10 mouse cellular contexts compared by ENCODE assay signal in genomic region chr3:101405495-101405894, GRCm38 (mm10). TPM values are rescaled to one million over a fixed set of nuclear protein-coding genes. Genes with fewer than 3 reads are reported as not detected.
DNase-seq lines count a peak whose midpoint lies in the region; ATAC-seq and TF ChIP-seq lines count a peak whose summit lies in the region.
"Had no signal": no experiment of that assay in that cellular context is flagged by ENCODE, and none has a peak within 500 bp of the region (broad histone marks: within the 10 kb centered on the region; RNA-seq: fewer than 3 reads in every experiment).

No protein-coding gene starts in this region.

- ATAC-seq in kidney, embryonic 15.5 days (replicated peaks; ENCODE audit: low FRiP score), result 0 out of 2 replicates have a peak, but pooled peaks have one; percentile 23
- no peak for ATAC-seq in kidney, embryonic 16.5 days (ENCODE audit: low FRiP score, low TSS enrichment)
- peak; percentile 69 for ATAC-seq in forebrain, embryonic 16.5 days
- peak; percentile 39 for ATAC-seq in intestine, embryonic 16.5 days
- ATAC-seq in lung, embryonic 14.5 days (ENCODE audit: insufficient read depth), result peak; percentile 66

- no peak overlapping the region for H3K4me2 ChIP-seq in kidney, embryonic 15.5 days
- no peak overlapping the region for H3K4me2 ChIP-seq in kidney, embryonic 16.5 days (replicated peaks; ENCODE audit: low read depth, low read length)
- H3K4me2 ChIP-seq in forebrain, embryonic 16.5 days (ENCODE audit: low read length), result peak overlapping the region; percentile 17; the same call in 1 of the 2 replicates
- H3K4me2 ChIP-seq in intestine, embryonic 16.5 days (ENCODE audit: low read depth, low read length), result no peak overlapping the region
- peak overlapping the region; percentile 30; the same call in 1 of the 2 replicates for H3K4me2 ChIP-seq in lung, embryonic 14.5 days
- H3K4me2 ChIP-seq: embryonic facial prominence, embryonic 13.5 days had no signal

- H3K4me1 ChIP-seq in kidney, embryonic 15.5 days, result peaks cover 58% of the 10 kb centered on the region
- peaks cover 47% of the 10 kb centered on the region for H3K4me1 ChIP-seq in kidney, embryonic 16.5 days (ENCODE audit: insufficient read depth, low read length)
- peaks cover 47% of the 10 kb centered on the region for H3K4me1 ChIP-seq in forebrain, embryonic 16.5 days (replicated peaks; ENCODE audit: control insufficient read depth, insufficient read depth, low read length)
- H3K4me1 ChIP-seq in intestine, embryonic 16.5 days (ENCODE audit: control insufficient read depth, insufficient read depth, low read length), result peaks cover 45% of the 10 kb centered on the region
- H3K4me1 ChIP-seq in lung, embryonic 14.5 days (ENCODE audit: insufficient read depth), result peaks cover 57% of the 10 kb centered on the region

- peak; percentile 64 for TF ChIP-seq CTCF in lung, embryonic 14.5 days (IDR thresholded peaks at IDR 0.05; ENCODE audit: low read depth)

- WGBS in kidney, embryonic 15.5 days, result 29% methylated on average over 10 of the region's 10 CpGs
- WGBS in kidney, embryonic 16.5 days, result 34% methylated on average over 10 of the region's 10 CpGs
- WGBS in forebrain, embryonic 16.5 days, result 38% methylated on average over 10 of the region's 10 CpGs
- 44% methylated on average over 10 of the region's 10 CpGs for WGBS in intestine, embryonic 16.5 days
- WGBS in lung, embryonic 14.5 days, result 30% methylated on average over 10 of the region's 10 CpGs

- no peaks in the 10 kb centered on the region for H3K36me3 ChIP-seq in kidney, embryonic 15.5 days
- H3K36me3 ChIP-seq in kidney, embryonic 16.5 days (ENCODE audit: insufficient read depth, low read length), result no peaks in the 10 kb centered on the region
- H3K36me3 ChIP-seq in forebrain, embryonic 16.5 days (ENCODE audit: control insufficient read depth, insufficient read depth), result no peaks in the 10 kb centered on the region
- no peaks in the 10 kb centered on the region for H3K36me3 ChIP-seq in intestine, embryonic 16.5 days (ENCODE audit: control insufficient read depth, insufficient read depth, low read length)
- no peaks in the 10 kb centered on the region for H3K36me3 ChIP-seq in lung, embryonic 14.5 days (ENCODE audit: insufficient read depth)

- H3K27ac ChIP-seq in kidney, embryonic 15.5 days, result no peak overlapping the region
- no peak overlapping the region for H3K27ac ChIP-seq in kidney, embryonic 16.5 days (ENCODE audit: low read length)
- H3K27ac ChIP-seq in forebrain, embryonic 16.5 days (ENCODE audit: low read length), result peak overlapping the region; percentile 79
- H3K27ac ChIP-seq in intestine, embryonic 16.5 days (ENCODE audit: low read length), result no peak overlapping the region
- H3K27ac ChIP-seq in lung, embryonic 14.5 days (ENCODE audit: low read depth), result peak overlapping the region; percentile 80; the same call in 1 of the 2 replicates
- H3K27ac ChIP-seq: macrophage had no signal

- H3K9ac ChIP-seq in kidney, embryonic 15.5 days, result no peak overlapping the region
- H3K9ac ChIP-seq in kidney, embryonic 16.5 days (replicated peaks; ENCODE audit: low read length), result no peak overlapping the region
- H3K9ac ChIP-seq in forebrain, embryonic 16.5 days (replicated peaks; ENCODE audit: low read depth, low read length), result no peak overlapping the region
- H3K9ac ChIP-seq in intestine, embryonic 16.5 days (ENCODE audit: low read depth, low read length), result no peak overlapping the region
- no peak overlapping the region for H3K9ac ChIP-seq in lung, embryonic 14.5 days
- H3K9ac ChIP-seq: embryonic facial prominence, embryonic 13.5 days had no signal

- H3K4me3 ChIP-seq in kidney, embryonic 15.5 days (replicated peaks), result no peak overlapping the region
- H3K4me3 ChIP-seq in kidney, embryonic 16.5 days (ENCODE audit: low read length), result no peak overlapping the region
- H3K4me3 ChIP-seq in forebrain, embryonic 16.5 days (replicated peaks; ENCODE audit: low read length), result no peak overlapping the region
- no peak overlapping the region for H3K4me3 ChIP-seq in intestine, embryonic 16.5 days (ENCODE audit: low read length)
- no peak overlapping the region for H3K4me3 ChIP-seq in lung, embryonic 14.5 days (ENCODE audit: low read depth, low read length)
- H3K4me3 ChIP-seq: embryonic facial prominence, embryonic 13.5 days had no signal

- no peaks in the 10 kb centered on the region for H3K9me3 ChIP-seq in kidney, embryonic 15.5 days (replicated peaks)
- H3K9me3 ChIP-seq in kidney, embryonic 16.5 days (ENCODE audit: low read length), result no peaks in the 10 kb centered on the region
- H3K9me3 ChIP-seq in forebrain, embryonic 16.5 days (ENCODE audit: control insufficient read depth, low read length), result no peaks in the 10 kb centered on the region
- no peaks in the 10 kb centered on the region for H3K9me3 ChIP-seq in intestine, embryonic 16.5 days (ENCODE audit: control insufficient read depth, low read length)
- no peaks in the 10 kb centered on the region for H3K9me3 ChIP-seq in lung, embryonic 14.5 days (ENCODE audit: low read depth, low read length)
- H3K9me3 ChIP-seq: embryonic facial prominence, embryonic 13.5 days had no signal

- DNase-seq in lung, embryonic 14.5 days, result peak; percentile 96
- DNase-seq in thymus, postnatal 14 days, result no peak
- no peak for DNase-seq in thymus, postnatal 0 days (ENCODE audit: low spot score)
- no peak for DNase-seq in retina, embryonic 14.5 days (ENCODE audit: low spot score)

- no peaks in the 10 kb centered on the region for H3K27me3 ChIP-seq in kidney, embryonic 15.5 days
- H3K27me3 ChIP-seq in kidney, embryonic 16.5 days (ENCODE audit: insufficient read depth, low read length), result no peaks in the 10 kb centered on the region
- no peaks in the 10 kb centered on the region for H3K27me3 ChIP-seq in forebrain, embryonic 16.5 days (replicated peaks; ENCODE audit: control insufficient read depth, insufficient read depth, low read length)
- no peaks in the 10 kb centered on the region for H3K27me3 ChIP-seq in intestine, embryonic 16.5 days (replicated peaks; ENCODE audit: control insufficient read depth, insufficient read depth, low read length)
- H3K27me3 ChIP-seq in lung, embryonic 14.5 days (ENCODE audit: insufficient read depth, low read length), result no peaks in the 10 kb centered on the region
- H3K27me3 ChIP-seq: embryonic facial prominence, embryonic 13.5 days had no signal

RNA-seq across cellular contexts. Expression of gene Igsf3, which starts 28.6 kb away (rescaled TPM):
- 24.3 and 25.4 TPM in 2 replicates for polyA plus RNA-seq in kidney, embryonic 15.5 days (2015; fragmentation: Nextera tagmentation; extraction: Ambion mirVana)
- 24.8 and 26.1 TPM in 2 replicates for polyA plus RNA-seq in kidney, embryonic 16.5 days (2015; fragmentation: Nextera tagmentation; extraction: Ambion mirVana)
- 98.6 and 100 TPM in 2 replicates for polyA plus RNA-seq in forebrain, embryonic 16.5 days (2015; fragmentation: Nextera tagmentation; extraction: Ambion mirVana)
- polyA plus RNA-seq in intestine, embryonic 16.5 days (2015; fragmentation: Nextera tagmentation; extraction: Ambion mirVana), result 17.9 and 19.2 TPM in 2 replicates
- polyA plus RNA-seq in lung, embryonic 14.5 days (2014; fragmentation: Nextera tagmentation; extraction: Ambion mirVana), result 23.4 and 24.1 TPM in 2 replicates
- polyA plus RNA-seq in thymus, postnatal 0 days (2015; fragmentation: Nextera tagmentation; extraction: Ambion mirVana), result 28.8 and 35.7 TPM in 2 replicates

Comparison
In these comparisons a context has a peak if more than half of its experiments do, and no peak if none do; other contexts are left out.
1. H3K27ac ChIP-seq: peak in forebrain, embryonic 16.5 days (single experiment) and lung, embryonic 14.5 days (single experiment); none in kidney, embryonic 15.5 days (single experiment), kidney, embryonic 16.5 days (single experiment) and intestine, embryonic 16.5 days (single experiment).
2. H3K4me2 ChIP-seq: peak in forebrain, embryonic 16.5 days (single experiment) and lung, embryonic 14.5 days (single experiment); none in kidney, embryonic 15.5 days (single experiment), kidney, embryonic 16.5 days (single experiment) and intestine, embryonic 16.5 days (single experiment).